Mouse (Mus musculus) ES-E14 (cell line): ENCODE measurements at regions not wholly inside any gene's neighbourhood (a gene's known extent, or its start where the extent isn't known, plus 50 kb on each side); places are given as distances from the start of the nearest gene placed in this dataset.

Experiments
- DNase-seq: peaks from one replicate; pipeline ENCODE4 v3.0.0-alpha.2; 2013; ENCODE audit warnings: low read depth, low spot score
- H3K27ac ChIP-seq: 2 replicates; pipeline ENCODE4 v1.5.1; 2012; ENCODE audit warnings: low read depth, mild to moderate bottlenecking, low read length, moderate library complexity, mixed read lengths; ENCODE audit not compliant: poor library complexity, insufficient read depth, severe bottlenecking
- H3K36me3 ChIP-seq: 2 replicates; pipeline ENCODE4 v1.6.1; 2012; ENCODE audit warnings: mild to moderate bottlenecking, low read length, moderate library complexity, mixed read lengths; ENCODE audit not compliant: control insufficient read depth, poor library complexity, insufficient read depth, severe bottlenecking
- H3K4me1 ChIP-seq, 2 experiments: fragments of 150-350 bp in 1 of 2; sonication (generic) in 1 of 2; 2 replicates each; pipeline ENCODE4 v1.6.1; 2012; ENCODE audit warnings: low read length in 2 of 2, mild to moderate bottlenecking in 1 of 2, mixed read lengths in 1 of 2; ENCODE audit not compliant: control insufficient read depth in 2 of 2, insufficient read depth in 2 of 2, poor library complexity in 1 of 2
- H3K4me3 ChIP-seq, 2 experiments: fragments of 150-350 bp in 1 of 2; sonication (generic) in 1 of 2; 2 replicates each; pipeline ENCODE4 v1.5.1; 2012; ENCODE audit warnings: low read length in 2 of 2, low read depth in 1 of 2, mild to moderate bottlenecking in 1 of 2, mixed read lengths in 1 of 2; ENCODE audit not compliant: insufficient read depth in 1 of 2, poor library complexity in 1 of 2, severe bottlenecking in 1 of 2
- H3K9ac ChIP-seq: 2 replicates; pipeline ENCODE4 v1.6.1; 2012; ENCODE audit warnings: low read depth, mild to moderate bottlenecking, low read length, mixed read lengths; ENCODE audit not compliant: poor library complexity, insufficient read depth, severe bottlenecking
- H3K9me3 ChIP-seq: fragments of 150-350 bp; sonication (generic); 2 replicates; pipeline ENCODE4 v1.6.1; 2012; ENCODE audit warnings: low read depth, mild to moderate bottlenecking, low read length; ENCODE audit not compliant: control insufficient read depth, insufficient read depth
- CHD2 ChIP-seq: IDR thresholded peaks from 2 replicates; pipeline ENCODE4 v1.6.1; 2014; ENCODE audit warnings: mild to moderate bottlenecking, low read depth, low read length, inconsistent platforms
- HCFC1 ChIP-seq: IDR thresholded peaks from 2 replicates; pipeline ENCODE4 v1.6.1; 2012; ENCODE audit warnings: low read length, inconsistent platforms, borderline replicate concordance; ENCODE audit not compliant: insufficient read depth
- MAFK ChIP-seq: IDR thresholded peaks from 2 replicates; pipeline ENCODE4 v1.6.1; 2014; ENCODE audit warnings: mild to moderate bottlenecking, low read depth, low read length, inconsistent platforms; ENCODE audit not compliant: insufficient read depth
- ZC3H11A ChIP-seq: IDR thresholded peaks from 2 replicates; pipeline ENCODE4 v1.6.1; 2012; ENCODE audit warnings: low read depth, mild to moderate bottlenecking, inconsistent platforms, low read length, borderline replicate concordance
- ZNF384 ChIP-seq: IDR thresholded peaks from 2 replicates; pipeline ENCODE4 v1.6.1; 2012; ENCODE audit warnings: low read depth, low read length, inconsistent platforms
- in situ Hi-C, 2 experiments: fragments of 600-800 bp; cut with MboI; formaldehyde crosslinking; loops; one replicate each; pipeline ENCODE4 v1.15.1; 2025; ENCODE audit warnings: low sequenced_read_pairs in 2 of 2, inconsistent platforms in 1 of 2; ENCODE audit not compliant: unreplicated experiment in 2 of 2

DNA sequence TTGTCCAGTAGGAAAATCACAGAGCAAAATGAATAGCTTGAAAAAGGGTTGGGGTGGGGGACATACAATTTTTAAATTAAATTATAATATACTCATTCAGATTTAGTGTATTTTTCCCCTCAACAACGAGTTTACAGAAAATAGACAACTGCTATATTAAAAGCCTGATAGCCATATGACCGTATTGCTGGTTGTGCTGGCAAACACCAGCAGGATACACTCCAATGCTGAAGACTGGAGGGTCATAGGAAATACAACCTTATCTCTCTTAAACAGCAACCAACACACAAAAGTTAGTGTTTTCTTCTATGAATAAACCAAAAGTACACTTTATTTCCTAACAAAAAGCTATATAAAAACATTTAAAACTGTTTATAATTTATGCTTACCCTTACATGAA is 206.4 kb upstream of the P2ry1 start:
- H3K36me3 ChIP-seq: no peaks in the 10 kb centered on the region
- no peak for DNase-seq
- TF ChIP-seq CHD2 (no peak), ZC3H11A (no peak), ZNF384 (no peak), MAFK (no peak), HCFC1 (no peak)
- H3K9me3 ChIP-seq: no peaks in the 10 kb centered on the region
- no peak overlapping the region for H3K27ac ChIP-seq
- in situ Hi-C loops: no loop called here
- H3K4me1 ChIP-seq: peaks cover 5% of the 10 kb centered on the region in 2 experiments; a peak in 2 of 4 replicates
- no peak overlapping the region for H3K9ac ChIP-seq
- no peak overlapping the region for H3K4me3 ChIP-seq

DNA sequence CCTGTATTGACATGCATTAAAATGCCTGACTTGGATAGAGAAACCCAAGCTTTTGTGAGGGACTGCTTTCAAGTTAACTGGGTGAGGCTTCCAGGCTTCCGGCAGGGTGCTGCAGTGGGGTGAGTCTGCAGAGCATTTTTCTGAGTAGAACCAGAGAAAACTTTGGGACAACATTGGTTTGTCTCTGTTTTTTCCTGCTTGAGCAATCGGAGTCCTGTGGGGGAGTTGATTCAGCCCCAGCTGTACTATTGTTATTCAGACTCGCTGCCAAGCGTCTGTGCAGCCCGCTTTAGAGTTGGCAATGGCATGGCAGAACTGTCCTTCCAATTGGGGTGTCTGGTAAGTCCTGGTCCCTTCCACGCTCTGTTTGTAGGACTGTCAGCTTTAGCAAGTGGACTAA is 204.8 kb upstream of the P2ry1 start:
- H3K4me1 ChIP-seq: peaks cover 5% of the 10 kb centered on the region in 2 experiments; a peak in 2 of 4 replicates
- in situ Hi-C loops: no loop called here
- no peak overlapping the region for H3K4me3 ChIP-seq
- H3K9me3 ChIP-seq: no peaks in the 10 kb centered on the region
- no peak overlapping the region for H3K27ac ChIP-seq
- no peak for DNase-seq
- no peak overlapping the region for H3K9ac ChIP-seq
- TF ChIP-seq MAFK: no peak
- no peak for TF ChIP-seq ZNF384
- H3K36me3 ChIP-seq: no peaks in the 10 kb centered on the region

GRCm38 (mm10) chr3:60798461-60798860 is 204.1 kb upstream of the P2ry1 start:
- TF ChIP-seq HCFC1: no peak
- TF ChIP-seq ZNF384: no peak
- no peak for TF ChIP-seq ZC3H11A
- TF ChIP-seq CHD2: no peak
- no peak for TF ChIP-seq MAFK
- H3K27ac ChIP-seq: no peak overlapping the region
- H3K4me1 ChIP-seq: peaks cover 5% of the 10 kb centered on the region in 2 experiments; a peak in 2 of 4 replicates
- no peak for DNase-seq
- H3K9ac ChIP-seq: no peak overlapping the region
- H3K4me3 ChIP-seq: no peak overlapping the region
- H3K9me3 ChIP-seq: no peaks in the 10 kb centered on the region
- in situ Hi-C loops: no loop called here
- no peaks in the 10 kb centered on the region for H3K36me3 ChIP-seq

- peaks cover 5% of the 10 kb centered on the region in 2 experiments; a peak in 2 of 4 replicates for H3K4me1 ChIP-seq
- no peak overlapping the region for H3K4me3 ChIP-seq
- H3K9me3 ChIP-seq: no peaks in the 10 kb centered on the region
- H3K27ac ChIP-seq: no peak overlapping the region
- H3K9ac ChIP-seq: no peak overlapping the region
- in situ Hi-C loops: no loop called here
- TF ChIP-seq MAFK (no peak), CHD2 (no peak), ZC3H11A (no peak), HCFC1 (no peak), ZNF384 (no peak)
- H3K36me3 ChIP-seq: no peaks in the 10 kb centered on the region
- DNase-seq: no peak
These were observed 203.7 kb upstream of the P2ry1 start for GRCm38 (mm10) chr3:60798862-60799261.

- H3K36me3 ChIP-seq: no peaks in the 10 kb centered on the region
- H3K9ac ChIP-seq: no peak overlapping the region
- in situ Hi-C loops: no loop called here
- H3K4me3 ChIP-seq: no peak overlapping the region
- no peak for DNase-seq
- TF ChIP-seq CHD2 (no peak), MAFK (no peak), ZC3H11A (no peak), ZNF384 (no peak), HCFC1 (no peak)
- no peaks in the 10 kb centered on the region for H3K4me1 ChIP-seq
- H3K9me3 ChIP-seq: no peaks in the 10 kb centered on the region
- no peak overlapping the region for H3K27ac ChIP-seq
These were observed 197.8 kb upstream of the P2ry1 start for GRCm38 (mm10) chr3:60804711-60805293.
